Mouse (Mus musculus) embryonic facial prominence, embryonic 15.5 days (tissue): ENCODE measurements at regions not wholly inside any gene's neighbourhood (a gene's known extent, or its start where the extent isn't known, plus 50 kb on each side); places are given as distances from the start of the nearest gene placed in this dataset.

ENCODE experiments used
- ATAC-seq: fragments of 200-750 bp; cut with Nextera tagmentation; 2 replicates; pipeline ENCODE4 v1.8.0; 2017; ENCODE audit warnings: low read depth, moderate TSS enrichment; ENCODE audit not compliant: insufficient number of reproducible peaks, low FRiP score, low TSS enrichment
- H3K27ac ChIP-seq: fragments of 300-500 bp; sonication (generic); replicated peaks from 2 replicates; pipeline ENCODE4 v1.5.1; 2015; ENCODE audit warnings: mild to moderate bottlenecking, inconsistent platforms
- H3K27me3 ChIP-seq: fragments of 300-500 bp; sonication (generic); 2 replicates; pipeline ENCODE4 v1.6.1; 2015; ENCODE audit warnings: inconsistent platforms
- H3K36me3 ChIP-seq: fragments of 300-500 bp; sonication (generic); 2 replicates; pipeline ENCODE4 v1.6.1; 2015; ENCODE audit warnings: mild to moderate bottlenecking, inconsistent platforms
- H3K4me1 ChIP-seq: fragments of 300-500 bp; sonication (generic); 2 replicates; pipeline ENCODE4 v1.6.1; 2015; ENCODE audit warnings: inconsistent platforms
- H3K4me2 ChIP-seq: fragments of 300-500 bp; sonication (generic); replicated peaks from 2 replicates; pipeline ENCODE4 v1.6.1; 2015; ENCODE audit warnings: mild to moderate bottlenecking, inconsistent platforms
- H3K4me3 ChIP-seq: fragments of 300-500 bp; sonication (generic); replicated peaks from 2 replicates; pipeline ENCODE4 v1.5.1; 2015; ENCODE audit warnings: mild to moderate bottlenecking, inconsistent platforms
- H3K9ac ChIP-seq: fragments of 300-500 bp; sonication (generic); 2 replicates; pipeline ENCODE4 v1.6.1; 2015; ENCODE audit warnings: inconsistent platforms
- H3K9me3 ChIP-seq: fragments of 300-500 bp; sonication (generic); replicated peaks from 2 replicates; pipeline ENCODE4 v1.6.1; 2016; ENCODE audit warnings: inconsistent platforms
- WGBS: fragments of 180-500 bp; shearing (Covaris S2); methylation state at CpG from one replicate; pipeline ENCODE4 v1.1.7; 2015; 5-methylcytosine and 5-hydroxymethylcytosine counted together

DNA sequence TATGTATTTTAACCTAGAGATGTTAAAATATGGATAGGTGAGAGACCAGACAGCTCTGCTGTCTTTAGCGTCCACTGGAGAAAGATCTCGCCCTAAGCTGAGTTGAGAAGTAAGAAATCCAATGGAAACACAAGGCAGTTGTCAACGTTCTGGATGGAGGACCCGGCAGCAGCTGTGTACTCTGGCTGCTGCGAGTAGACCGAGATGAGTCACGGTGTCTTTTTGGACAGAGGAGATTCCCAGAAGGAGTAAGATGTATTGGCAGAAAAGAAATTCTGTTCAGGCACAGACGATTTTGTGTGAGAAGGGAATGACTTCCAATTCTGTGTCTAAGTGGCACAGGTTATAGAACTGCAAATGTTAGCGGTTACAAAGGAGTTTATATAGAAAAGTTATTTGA lies 124.9 kb upstream of the Atp5g3 start:
- H3K9me3 ChIP-seq, result no peaks in the 10 kb centered on the region
- H3K4me3 ChIP-seq, result no peak overlapping the region
- H3K27ac ChIP-seq, result no peak overlapping the region
- no peak overlapping the region for H3K9ac ChIP-seq
- WGBS, result 87% methylated on average over 9 of the region's 9 CpGs
- no peaks in the 10 kb centered on the region for H3K4me1 ChIP-seq
- no peaks in the 10 kb centered on the region for H3K36me3 ChIP-seq
- no peaks in the 10 kb centered on the region for H3K27me3 ChIP-seq
- ATAC-seq, result peak; percentile 43; the same call in 1 of the 2 replicates
- no peak overlapping the region for H3K4me2 ChIP-seq

DNA sequence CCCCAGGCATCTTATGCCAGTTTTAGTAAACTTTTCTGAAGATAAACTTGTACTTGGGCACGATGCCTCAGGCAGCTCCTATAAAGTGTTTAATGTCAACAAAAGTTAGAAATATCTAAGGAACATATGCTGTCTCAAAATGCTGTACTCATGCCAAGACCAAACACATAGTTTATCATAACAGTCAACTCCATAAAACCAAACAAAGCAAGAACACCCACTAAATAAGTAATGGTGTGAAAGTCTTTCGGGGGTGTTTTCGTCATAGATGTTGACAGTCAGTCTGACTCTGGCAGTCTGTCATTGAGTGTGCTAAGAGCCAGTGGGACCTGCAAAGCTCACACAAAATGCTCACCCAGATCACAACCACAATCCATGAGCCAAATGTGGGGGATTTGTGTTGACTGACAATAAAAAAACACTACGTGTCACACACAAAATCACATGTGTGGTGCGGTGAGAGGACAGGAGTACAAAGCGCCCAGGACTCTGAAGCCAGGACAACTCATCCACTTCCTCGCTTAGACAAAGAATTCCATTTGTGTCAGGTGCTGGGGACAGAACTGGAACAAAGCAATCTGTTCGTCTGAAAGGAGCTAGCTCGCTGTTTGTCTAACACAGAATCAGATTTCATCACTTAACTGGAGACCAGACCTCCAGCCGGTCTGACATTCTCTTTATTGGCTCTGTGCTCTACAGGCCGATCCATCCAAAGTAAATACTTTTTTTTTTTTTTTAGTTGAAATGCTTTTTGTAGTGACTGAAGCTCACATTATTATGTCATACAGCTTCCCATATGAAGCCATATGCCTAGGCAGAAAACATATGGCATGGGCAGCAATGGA lies 121.3 kb upstream of the Atp5g3 start:
- Histone ChIP-seq H3K4me1 (no peaks in the 10 kb centered on the region), H3K4me2 (no peak overlapping the region), H3K27me3 (no peaks in the 10 kb centered on the region), H3K9ac (no peak overlapping the region), H3K4me3 (no peak overlapping the region), H3K27ac (no peak overlapping the region), H3K9me3 (no peaks in the 10 kb centered on the region), H3K36me3 (no peaks in the 10 kb centered on the region)
- 63% methylated on average over 11 of the region's 11 CpGs for WGBS
- no peak for ATAC-seq

GRCm38 (mm10) chr2:74029938-74030337 lies 118.8 kb upstream of the Atp5g3 start:
- H3K4me1 ChIP-seq, result no peaks in the 10 kb centered on the region
- no peak for ATAC-seq
- no peak overlapping the region for H3K4me3 ChIP-seq
- no peak overlapping the region for H3K4me2 ChIP-seq
- H3K36me3 ChIP-seq, result no peaks in the 10 kb centered on the region
- no peaks in the 10 kb centered on the region for H3K27me3 ChIP-seq
- H3K9me3 ChIP-seq, result no peaks in the 10 kb centered on the region
- no peak overlapping the region for H3K9ac ChIP-seq
- WGBS, result 87% methylated on average over 9 of the region's 9 CpGs
- no peak overlapping the region for H3K27ac ChIP-seq

DNA sequence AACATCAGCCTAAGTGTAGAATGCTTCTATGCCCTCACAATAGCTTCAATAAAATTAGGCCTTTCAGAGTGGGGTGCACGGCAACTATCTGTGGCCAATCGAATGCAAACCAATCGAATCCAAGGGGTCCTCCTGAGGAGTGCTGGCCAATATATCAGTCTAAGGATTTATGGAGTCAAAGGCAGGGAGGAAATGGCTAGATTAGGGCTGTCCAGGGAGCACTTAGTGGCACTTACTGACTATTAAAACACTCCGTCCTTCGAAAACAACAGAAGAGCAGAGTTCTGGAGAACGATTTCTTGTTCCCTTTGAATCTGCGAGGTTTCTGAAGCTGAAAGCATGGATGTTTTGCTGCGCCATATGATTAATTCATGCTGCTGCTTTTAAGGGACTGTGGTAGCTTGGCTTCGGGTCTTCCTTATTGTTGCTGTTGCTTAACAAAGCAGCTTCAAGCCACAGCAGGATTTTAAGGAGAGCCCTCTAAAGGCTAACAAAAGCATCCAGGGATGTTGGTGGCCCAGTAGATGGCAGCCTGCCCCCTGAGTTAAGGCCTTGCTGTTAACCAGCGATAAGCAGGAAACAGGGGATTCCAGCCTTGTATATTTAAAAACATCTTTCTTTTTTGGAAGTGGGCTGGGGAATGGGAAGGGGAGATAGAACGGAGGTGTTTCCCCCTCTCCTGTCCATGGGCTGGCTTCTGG lies 116.4 kb upstream of the Atp5g3 start:
- Histone ChIP-seq H3K36me3 (no peaks in the 10 kb centered on the region), H3K9ac (no peak overlapping the region), H3K4me2 (no peak overlapping the region), H3K4me1 (no peaks in the 10 kb centered on the region), H3K4me3 (no peak overlapping the region), H3K9me3 (no peaks in the 10 kb centered on the region), H3K27me3 (no peaks in the 10 kb centered on the region), H3K27ac (no peak overlapping the region)
- ATAC-seq, result no peak
- 55% methylated on average over 11 of the region's 11 CpGs for WGBS

DNA sequence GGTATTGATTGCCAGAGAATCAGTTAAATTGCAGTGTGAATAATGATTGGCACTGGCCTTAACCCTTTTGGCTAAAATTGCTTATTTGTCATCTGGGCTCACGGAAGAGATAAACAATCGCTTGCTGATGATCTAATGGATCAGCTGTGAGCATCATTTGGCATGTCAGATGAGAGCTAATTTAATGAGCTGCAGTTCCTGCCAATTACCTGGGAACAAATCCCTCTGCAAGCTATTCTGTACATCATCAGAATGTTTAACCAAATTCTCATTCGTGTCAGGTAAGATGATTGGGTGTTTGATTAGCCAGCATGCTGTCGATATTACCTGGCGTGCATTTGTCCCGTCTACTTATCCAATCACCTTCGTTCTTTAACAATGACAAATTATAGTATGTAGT lies 104.0 kb upstream of the Atp5g3 start:
- H3K4me1 ChIP-seq, result no peaks in the 10 kb centered on the region
- no peak overlapping the region for H3K27ac ChIP-seq
- no peak overlapping the region for H3K4me2 ChIP-seq
- no peak overlapping the region for H3K4me3 ChIP-seq
- WGBS, result 83% methylated on average over 7 of the region's 7 CpGs
- no peaks in the 10 kb centered on the region for H3K9me3 ChIP-seq
- H3K36me3 ChIP-seq, result no peaks in the 10 kb centered on the region
- no peaks in the 10 kb centered on the region for H3K27me3 ChIP-seq
- no peak overlapping the region for H3K9ac ChIP-seq
- no peak for ATAC-seq

GRCm38 (mm10) chr2:74014201-74014600 lies 103.1 kb upstream of the Atp5g3 start:
- Histone ChIP-seq H3K9me3 (no peaks in the 10 kb centered on the region), H3K27me3 (no peaks in the 10 kb centered on the region), H3K4me3 (no peak overlapping the region), H3K4me2 (no peak overlapping the region), H3K4me1 (no peaks in the 10 kb centered on the region), H3K36me3 (no peaks in the 10 kb centered on the region), H3K27ac (no peak overlapping the region), H3K9ac (no peak overlapping the region)
- no peak for ATAC-seq
- 86% methylated on average over 3 of the region's 3 CpGs for WGBS

DNA sequence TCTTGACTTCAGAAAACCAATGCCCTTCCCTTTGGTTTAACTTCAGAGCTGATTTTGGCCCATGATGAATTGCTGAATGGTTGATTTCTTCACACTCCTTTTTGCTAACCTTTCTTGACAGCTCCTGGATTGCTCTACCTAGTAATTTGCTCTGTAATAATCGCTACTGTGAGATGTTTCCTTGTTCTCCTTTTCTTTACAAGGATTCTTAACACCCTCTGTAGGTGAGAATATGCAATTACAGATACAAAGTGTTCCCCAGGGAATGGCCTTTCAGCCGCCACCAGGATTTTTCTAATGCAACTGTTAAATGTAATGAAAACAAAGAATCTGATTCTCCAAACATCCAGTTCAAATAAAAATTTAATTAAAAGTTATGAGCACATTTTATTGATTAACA lies 87.4 kb upstream of the Atp5g3 start:
- no peak for ATAC-seq
- Histone ChIP-seq H3K4me3 (no peak overlapping the region), H3K9me3 (no peaks in the 10 kb centered on the region), H3K9ac (no peak overlapping the region), H3K4me1 (no peaks in the 10 kb centered on the region), H3K27ac (no peak overlapping the region), H3K4me2 (no peak overlapping the region), H3K27me3 (peaks cover 7% of the 10 kb centered on the region; the same call in 1 of the 2 replicates), H3K36me3 (no peaks in the 10 kb centered on the region)
- 17% methylated on average over 2 of the region's 2 CpGs for WGBS

DNA sequence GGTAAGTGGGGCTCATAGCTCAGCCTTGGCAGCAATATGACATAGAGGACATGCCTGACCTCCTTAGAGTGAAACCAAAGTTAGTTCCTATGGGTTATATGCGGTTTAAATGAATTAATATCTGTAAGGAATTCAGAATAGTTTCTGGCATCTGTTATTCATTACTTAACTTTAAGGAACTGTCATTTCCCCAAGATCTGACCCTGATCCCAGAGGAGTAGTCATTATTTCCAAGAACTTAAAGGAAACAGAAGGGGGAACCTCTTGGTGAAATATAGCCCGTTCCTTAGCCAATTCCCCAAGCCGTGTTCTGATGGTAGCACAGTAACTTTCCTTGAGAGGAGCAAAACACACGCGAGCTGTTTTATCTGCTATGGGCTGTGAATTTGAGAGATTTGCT lies 85.9 kb upstream of the Atp5g3 start:
- Histone ChIP-seq H3K27ac (no peak overlapping the region), H3K9me3 (no peaks in the 10 kb centered on the region), H3K4me2 (no peak overlapping the region), H3K4me1 (no peaks in the 10 kb centered on the region), H3K27me3 (peaks cover 7% of the 10 kb centered on the region; the same call in 1 of the 2 replicates), H3K9ac (no peak overlapping the region), H3K36me3 (no peaks in the 10 kb centered on the region), H3K4me3 (no peak overlapping the region)
- no peak for ATAC-seq
- WGBS, result 41% methylated on average over 5 of the region's 5 CpGs

GRCm38 (mm10) chr2:73991818-73992217 lies 80.7 kb upstream of the Atp5g3 start:
- H3K4me2 ChIP-seq, result no peak overlapping the region
- H3K27me3 ChIP-seq, result peaks cover 4% of the 10 kb centered on the region; the same call in 1 of the 2 replicates
- no peaks in the 10 kb centered on the region for H3K9me3 ChIP-seq
- ATAC-seq, result no peak
- H3K27ac ChIP-seq, result no peak overlapping the region
- H3K36me3 ChIP-seq, result no peaks in the 10 kb centered on the region
- WGBS, result 84% methylated on average over 11 of the region's 11 CpGs
- no peaks in the 10 kb centered on the region for H3K4me1 ChIP-seq
- H3K4me3 ChIP-seq, result no peak overlapping the region
- no peak overlapping the region for H3K9ac ChIP-seq

DNA sequence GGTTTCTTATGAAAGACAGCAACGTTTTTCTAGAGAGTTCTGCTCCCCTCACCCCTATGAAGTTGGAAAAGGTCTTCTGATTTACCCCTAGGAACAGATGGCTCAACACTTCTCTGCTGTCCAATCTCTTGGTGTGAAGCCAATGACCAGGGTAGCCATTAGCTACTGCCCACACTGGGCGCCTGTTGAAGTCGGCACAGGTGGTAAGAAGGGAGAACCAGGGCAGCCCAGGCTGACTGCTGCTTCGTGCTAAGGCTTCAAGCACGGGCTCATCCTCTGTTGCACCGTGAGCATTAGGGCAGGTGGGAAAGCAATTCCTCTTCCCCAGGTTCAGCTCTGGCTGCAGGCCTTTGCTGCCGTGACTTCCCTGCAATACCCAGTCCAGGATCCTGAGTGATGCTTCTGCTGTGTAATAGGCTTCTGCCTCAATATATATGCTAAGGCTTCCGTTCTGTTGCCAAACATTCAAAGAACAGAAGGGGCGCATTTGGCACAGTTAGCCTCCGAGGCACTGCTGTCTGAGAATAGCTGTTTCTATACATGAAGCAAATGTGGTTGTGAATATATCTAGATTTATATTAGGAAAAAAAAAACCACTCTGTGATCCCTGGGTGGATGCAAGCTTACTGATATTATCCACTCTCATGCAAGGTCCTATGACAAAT lies 76.4 kb upstream of the Atp5g3 start:
- no peaks in the 10 kb centered on the region for H3K36me3 ChIP-seq
- no peak overlapping the region for H3K4me2 ChIP-seq
- H3K27me3 ChIP-seq, result peaks cover 15% of the 10 kb centered on the region; the same call in 1 of the 2 replicates
- ATAC-seq, result no peak
- no peaks in the 10 kb centered on the region for H3K9me3 ChIP-seq
- 86% methylated on average over 10 of the region's 10 CpGs for WGBS
- H3K27ac ChIP-seq, result no peak overlapping the region
- H3K4me3 ChIP-seq, result no peak overlapping the region
- H3K4me1 ChIP-seq, result no peaks in the 10 kb centered on the region
- no peak overlapping the region for H3K9ac ChIP-seq

- Histone ChIP-seq H3K9me3 (no peaks in the 10 kb centered on the region), H3K4me3 (no peak overlapping the region), H3K27me3 (peaks cover 15% of the 10 kb centered on the region), H3K27ac (no peak overlapping the region), H3K4me2 (no peak overlapping the region), H3K9ac (no peak overlapping the region), H3K36me3 (no peaks in the 10 kb centered on the region), H3K4me1 (no peaks in the 10 kb centered on the region)
- WGBS, result 73% methylated on average over 6 of the region's 6 CpGs
- no peak for ATAC-seq
These were observed 74.8 kb upstream of the Atp5g3 start for GRCm38 (mm10) chr2:73985911-73986250.
